Mouse (Mus musculus) cerebellum, adult 9-11 months (tissue): ENCODE data around the gene Rnf2.

Experiments used
- DNase-seq: peaks from one replicate; pipeline ENCODE4 v3.0.0; 2022

Gene Rnf2

DNA sequence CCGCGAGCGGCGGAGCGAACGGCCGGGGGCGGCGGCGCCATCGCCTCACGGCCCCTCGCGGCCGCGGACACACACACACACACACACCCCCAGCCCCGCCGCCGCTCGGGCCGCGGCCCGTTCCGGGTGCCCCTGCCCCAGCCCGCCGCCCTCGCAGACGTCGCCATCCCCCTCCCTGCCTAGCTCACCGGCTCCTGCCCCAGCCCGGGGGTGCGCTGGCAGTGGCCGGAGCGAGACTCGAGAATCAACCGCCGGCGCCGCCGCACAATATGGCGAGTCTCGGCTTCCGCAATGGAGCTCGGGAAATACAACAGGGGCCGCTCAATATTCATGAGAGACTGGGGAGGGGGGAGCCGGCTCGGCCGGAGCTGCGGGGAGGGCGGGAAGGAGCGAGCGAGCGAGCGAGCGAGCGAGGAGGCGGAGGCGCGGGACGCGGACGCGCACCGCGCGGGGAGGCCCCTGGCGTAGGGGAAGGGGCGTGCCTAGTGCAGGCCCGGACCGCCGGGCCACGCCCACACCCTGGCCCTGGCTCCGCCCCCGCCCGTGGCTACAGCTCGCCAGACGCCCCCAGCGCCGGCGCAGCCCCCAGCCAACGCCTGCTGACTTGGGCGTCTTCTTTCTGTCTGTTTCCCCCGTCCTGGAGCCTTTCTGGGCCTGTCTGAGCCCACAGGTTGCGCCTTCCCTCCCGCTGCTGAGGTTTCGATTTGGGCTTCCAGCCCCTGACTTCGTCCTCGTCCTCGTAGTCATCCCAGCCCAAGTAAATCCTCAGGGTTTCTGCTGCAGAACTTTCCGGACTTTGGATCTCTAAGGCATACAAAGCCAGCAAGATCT, at the start of gene Rnf2:
Rnf2 (minus strand) TSS at position 425 of the 831 bp plus-strand sequence.
- DNase-seq, result peak; percentile 90

DNA sequence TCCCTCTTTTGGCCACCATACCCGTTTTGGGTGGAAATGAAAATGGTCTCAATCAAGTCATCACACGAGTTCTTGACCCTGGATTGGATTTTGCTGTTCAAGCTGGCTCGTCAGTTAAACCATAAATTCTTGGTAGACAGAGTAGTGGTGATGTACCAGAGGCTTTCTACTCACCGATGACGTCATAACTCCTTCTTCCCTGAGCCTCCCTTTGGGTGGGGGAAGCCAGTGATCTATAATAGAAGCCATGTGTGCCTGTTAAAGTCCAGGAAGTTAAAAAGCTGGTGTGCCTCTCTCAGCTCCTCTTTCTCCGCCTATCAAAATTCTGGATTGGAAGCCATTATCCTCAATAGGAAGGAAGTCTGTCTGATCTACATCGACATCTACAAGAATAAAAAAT, 49.0 kb upstream of the Rnf2 start:
- no peak for DNase-seq

DNA sequence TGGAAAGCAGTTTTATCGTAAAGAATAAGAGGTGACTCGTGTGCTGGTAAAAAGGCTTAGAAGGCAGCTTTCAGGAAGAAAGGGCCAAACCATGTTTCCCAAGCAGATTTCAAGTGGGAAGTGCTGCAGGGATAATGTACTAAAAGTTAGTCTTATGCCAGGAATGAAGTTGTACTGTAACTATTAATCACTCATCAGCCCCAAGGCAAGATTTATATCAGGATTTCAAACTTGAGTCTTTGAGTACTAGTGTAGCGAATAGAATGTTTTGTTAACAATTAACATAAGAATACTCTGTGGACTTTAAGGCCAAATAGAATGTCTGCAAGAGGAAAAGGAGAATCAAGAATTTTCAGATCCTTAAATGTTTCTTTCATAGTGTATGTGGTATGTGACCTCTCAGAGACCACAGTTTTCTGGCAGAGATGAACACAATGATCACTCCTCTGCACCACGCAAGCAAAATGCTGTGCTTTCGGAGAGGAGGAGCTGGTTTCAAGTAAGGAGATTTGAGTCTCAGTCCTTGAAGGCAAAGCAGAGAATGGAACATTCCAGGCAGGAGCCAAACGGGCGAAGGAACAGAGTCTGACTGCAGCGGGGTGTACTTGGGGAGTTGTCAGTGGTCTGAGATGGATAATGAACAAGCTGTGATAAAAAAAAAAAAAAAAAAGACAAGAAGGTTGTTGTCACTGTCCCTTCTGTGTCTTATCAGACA, 48.3 kb upstream of the Rnf2 start:
- DNase-seq, result no peak

- no peak for DNase-seq
Measured at GRCm38 (mm10) chr1:151545571-151545970, 44.8 kb upstream of the Rnf2 start.

GRCm38 (mm10) chr1:151544581-151544980, 43.8 kb upstream of the Rnf2 start:
- no peak for DNase-seq

DNA sequence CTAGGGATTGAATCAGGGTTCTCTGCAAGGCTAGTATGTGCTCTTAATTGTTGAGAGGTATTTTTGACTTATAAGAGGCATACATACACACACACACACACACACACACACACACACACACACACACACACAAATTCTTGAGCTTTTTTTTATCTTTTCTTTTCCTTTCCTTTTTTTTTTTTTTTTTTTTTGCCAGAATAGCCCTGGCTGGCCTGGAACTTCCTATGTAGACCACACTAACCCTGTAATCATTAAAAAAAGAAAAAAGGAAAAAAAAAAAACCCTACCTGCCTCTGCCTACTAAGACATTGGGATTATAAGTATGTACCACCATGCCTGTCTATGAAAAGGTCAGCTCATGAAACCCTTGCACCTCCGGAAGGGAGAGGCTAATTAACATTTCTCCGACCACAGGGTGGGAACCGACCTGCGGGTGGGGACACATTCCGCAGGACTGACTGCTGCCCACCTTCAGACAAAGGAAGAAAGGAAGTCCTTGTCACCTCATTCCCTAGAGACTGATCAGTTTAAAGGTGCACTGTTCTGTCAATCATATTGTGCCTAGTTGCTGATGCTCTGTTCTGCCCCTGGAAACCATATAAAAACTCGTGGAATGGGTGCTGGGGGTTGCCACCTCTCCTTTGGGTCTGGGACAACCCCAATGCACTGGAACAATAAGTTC, 43.2 kb upstream of the Rnf2 start:
- no peak for DNase-seq

- no peak for DNase-seq
Measured at GRCm38 (mm10) chr1:151526701-151527100, 25.9 kb upstream of the Rnf2 start.

- DNase-seq, result no peak
Measured at GRCm38 (mm10) chr1:151517571-151518250, 17.0 kb upstream of the Rnf2 start.

GRCm38 (mm10) chr1:151516871-151517270, 16.1 kb upstream of the Rnf2 start:
- no peak for DNase-seq

DNA sequence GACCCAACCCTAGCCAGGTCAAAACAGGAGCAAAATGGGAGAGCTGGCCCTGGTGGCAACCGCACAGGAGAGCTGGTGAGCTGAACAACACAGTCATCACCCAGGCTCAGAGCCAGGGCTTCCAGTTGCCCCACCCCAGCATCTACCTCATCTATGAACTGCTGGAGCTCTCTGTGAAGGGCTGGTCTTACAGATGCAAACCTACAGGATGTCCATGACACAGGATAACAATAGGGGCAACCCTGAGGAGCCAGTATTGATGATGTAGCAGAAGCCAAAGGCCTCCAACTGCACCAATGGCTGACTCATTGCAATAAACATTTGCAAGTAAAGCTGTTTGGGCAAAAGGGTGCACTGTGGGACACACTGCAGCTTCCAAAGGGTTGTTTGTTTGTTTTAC, 15.0 kb upstream of the Rnf2 start:
- no peak for DNase-seq

- DNase-seq, result no peak
Measured at GRCm38 (mm10) chr1:151514119-151514518, 13.4 kb upstream of the Rnf2 start.

DNA sequence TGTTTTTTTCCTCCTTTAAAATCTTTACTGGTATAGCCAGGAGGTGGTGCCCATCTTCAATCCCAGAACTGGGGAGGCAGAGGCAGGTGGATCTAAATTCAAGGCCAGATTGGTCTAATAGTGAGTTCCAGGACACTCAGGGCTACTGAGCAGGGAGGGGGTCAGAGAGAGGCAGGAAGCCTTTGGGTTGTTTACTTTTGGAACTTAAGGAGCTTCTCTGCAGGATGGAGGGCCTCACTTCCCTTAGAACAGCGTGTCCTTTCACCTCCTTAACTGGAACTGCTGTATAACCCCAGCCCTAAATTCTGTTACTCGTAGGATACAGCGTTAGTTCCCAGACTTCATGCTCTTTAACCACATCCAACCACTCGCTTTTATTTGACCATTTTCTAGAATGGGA, 10.1 kb upstream of the Rnf2 start:
- DNase-seq, result no peak

DNA sequence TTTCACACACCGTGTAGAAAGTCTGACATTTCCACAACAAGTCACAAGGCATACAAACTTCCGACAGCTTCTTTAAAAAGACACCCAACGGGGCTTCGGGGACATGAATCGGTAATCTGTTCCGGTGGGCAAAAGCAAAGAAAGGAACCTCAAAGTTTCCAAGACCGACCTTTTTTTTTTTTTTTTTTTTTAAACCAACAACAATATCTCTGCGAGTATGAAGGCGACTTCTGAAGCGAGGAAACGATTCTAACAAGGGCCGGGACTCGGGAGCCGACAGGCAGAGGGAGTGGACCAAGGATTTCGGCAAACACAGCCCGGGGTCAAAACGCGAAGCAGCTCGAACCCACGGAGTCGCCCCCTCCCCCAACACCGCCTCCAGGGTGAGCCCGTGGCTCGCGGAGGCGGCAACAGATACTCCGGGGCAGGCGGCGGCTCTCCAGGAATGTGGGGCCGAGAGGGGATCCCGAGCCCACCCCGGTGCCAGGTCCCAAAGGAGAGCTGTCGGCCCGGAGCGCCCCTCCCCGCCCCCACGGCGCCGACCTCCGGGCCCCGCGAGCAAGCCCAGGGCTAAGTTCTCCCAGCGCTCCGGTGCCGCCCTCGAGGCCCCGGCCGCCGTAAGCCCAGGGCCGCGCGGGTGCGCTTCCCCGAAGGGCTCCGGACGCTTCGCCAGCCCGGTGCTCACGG, 797 bp downstream of the Rnf2 start:
- peak; percentile 60 for DNase-seq

- no peak for DNase-seq
Measured at GRCm38 (mm10) chr1:151498381-151498780, 2.4 kb downstream of the Rnf2 start.

DNA sequence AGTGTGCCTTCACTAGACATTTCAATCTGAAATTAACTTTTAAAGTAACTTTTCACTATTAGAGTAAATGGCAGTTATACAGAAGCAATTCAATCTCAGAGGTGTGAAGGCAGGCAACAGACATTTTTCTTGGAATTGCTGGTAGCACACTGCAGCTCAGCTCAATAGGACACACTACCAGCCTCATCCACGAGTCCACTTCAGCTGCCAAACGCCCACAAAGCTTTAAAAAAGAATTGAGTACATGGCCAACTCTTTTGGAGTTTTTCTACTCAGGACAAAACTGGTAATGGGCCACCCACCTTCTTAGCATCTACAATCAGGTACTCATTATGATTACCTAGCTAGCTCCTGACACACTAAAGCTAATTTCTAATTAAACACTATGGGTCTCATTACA, 2.8 kb downstream of the Rnf2 start:
- DNase-seq, result no peak

DNA sequence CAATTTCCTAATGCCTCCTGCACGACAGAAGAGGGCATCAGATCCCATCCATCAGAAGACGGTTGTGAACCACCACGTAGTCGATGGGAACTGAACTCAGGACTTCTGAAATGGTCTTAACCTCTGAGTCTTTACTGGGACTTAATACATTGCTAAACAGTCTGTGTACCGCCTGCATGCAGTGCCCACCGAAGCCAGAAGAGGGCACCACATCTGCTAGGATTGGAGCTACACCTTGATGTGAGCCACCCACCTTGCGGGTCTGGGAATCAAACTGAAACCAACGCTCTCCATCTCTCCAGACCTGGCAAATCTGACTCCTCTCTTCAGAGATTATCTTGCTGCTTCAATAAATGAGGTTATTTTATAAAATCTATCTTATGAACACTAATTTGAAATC, 3.7 kb downstream of the Rnf2 start:
- peak; percentile 23 for DNase-seq

DNA sequence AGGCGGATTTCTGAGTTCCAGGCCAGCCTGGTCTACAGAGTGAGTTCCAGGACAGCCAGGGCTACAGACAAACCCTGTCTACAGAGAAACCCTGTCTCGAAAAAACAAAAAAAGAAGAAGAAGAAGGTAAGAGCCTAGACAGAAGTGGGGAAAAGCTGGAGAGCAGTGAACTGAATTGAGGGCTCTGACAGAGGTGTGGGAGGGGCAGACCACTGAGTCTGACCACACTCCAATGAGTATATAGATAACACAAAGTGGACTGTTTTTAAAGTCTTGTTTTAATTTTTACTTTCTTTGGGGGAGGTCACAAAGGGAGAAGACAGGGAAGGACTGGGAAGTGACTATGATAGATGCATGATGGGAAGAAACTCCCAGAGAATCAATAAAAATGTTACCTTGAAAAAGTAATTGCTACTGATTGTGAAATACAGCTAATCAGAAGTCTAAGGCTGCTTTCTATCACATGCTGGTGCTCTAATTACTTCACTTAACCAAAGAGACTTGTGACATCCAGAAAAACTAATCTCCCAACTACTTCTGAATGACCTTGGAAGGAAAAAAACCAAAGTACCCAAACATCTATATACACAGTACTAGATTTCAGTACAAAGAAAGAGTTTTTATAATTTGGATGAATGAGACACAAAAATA, 5.0 kb downstream of the Rnf2 start:
- no peak for DNase-seq

GRCm38 (mm10) chr1:151494711-151495110, 6.0 kb downstream of the Rnf2 start:
- DNase-seq, result peak; percentile 32

DNA sequence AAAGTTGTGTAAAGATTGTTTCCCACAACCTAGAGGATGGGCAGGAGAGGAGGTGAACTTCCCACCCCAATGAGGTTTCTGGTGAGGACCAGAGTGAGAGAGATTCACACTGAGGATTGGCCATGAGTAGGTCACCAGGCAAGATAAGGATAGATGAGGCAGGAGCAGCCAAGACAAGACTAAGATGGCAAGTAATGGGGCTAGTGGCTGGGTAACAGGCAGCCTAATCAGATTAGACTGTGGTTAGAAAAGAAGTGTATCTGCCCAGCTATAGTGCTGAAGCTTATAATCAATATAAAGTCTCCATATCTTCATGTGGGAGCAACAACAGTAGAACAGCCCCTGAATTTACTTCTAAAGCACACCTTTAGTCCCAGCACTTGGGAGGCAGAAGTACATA, 6.9 kb downstream of the Rnf2 start:
- DNase-seq, result no peak

DNA sequence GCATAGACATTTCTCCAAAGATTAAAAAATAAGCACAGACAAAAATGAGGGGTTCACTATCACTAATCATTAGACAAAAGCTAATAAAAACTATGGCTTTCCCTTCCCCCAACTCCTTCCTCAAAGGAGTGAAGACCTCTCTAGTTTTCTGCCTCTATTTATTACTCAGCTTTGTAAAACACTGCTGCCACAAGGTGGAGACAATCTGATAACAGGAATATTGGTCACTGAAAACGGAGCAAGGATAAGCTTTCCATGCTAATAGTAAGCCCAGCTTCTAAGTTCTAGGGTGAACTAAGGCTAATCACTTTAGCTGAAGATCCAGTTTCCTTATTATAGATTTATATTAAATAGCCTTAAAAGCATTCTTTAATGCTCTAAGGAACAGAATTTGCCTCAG, 8.3 kb downstream of the Rnf2 start:
- no peak for DNase-seq

DNA sequence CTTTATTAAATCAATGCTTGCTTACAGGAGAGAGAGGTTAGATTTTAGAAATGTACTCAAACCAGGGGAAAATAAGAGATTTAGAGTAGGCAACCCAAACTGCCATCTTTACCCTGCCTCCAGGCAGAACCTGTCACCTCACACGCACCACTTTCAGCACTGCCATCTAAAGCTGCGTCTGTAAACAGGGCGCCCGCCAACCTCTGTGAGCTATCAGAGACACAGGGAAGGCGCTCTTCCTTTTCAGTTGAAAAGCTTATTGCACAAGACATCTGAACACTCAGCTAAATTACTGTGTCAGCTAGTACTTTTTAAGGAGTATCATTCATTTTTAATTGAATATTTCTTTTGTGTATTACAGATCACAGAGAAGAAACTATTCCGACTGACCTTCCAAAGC, 10.9 kb downstream of the Rnf2 start:
- DNase-seq, result no peak

DNA sequence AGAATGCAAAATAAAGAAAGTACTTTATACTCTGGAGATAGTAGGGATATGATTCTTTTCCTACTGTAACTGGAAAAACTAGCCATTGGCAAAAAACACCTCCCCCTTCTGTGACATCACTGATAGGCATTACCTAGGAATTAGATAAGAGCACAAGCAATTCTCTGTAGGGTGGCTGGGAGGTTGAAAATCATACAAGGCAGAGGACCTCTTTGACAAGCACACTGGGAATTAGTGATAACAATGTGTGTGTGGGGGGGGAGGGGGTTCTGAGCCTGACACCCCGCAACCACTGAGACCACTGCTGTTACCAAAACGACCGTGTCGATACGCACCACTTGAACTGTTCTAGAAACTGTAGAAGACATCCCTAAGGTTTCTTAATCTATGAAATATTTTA, 16.0 kb downstream of the Rnf2 start:
- no peak for DNase-seq
